Mouse (Mus musculus) megakaryocyte, embryonic 14.5 days (primary cell): Measurements from ENCODE around the gene Pcare.

Experiments used
- FLI1 ChIP-seq: IDR thresholded peaks from 2 replicates; pipeline ENCODE4 v1.6.1; 2012; ENCODE audit warnings: low read length, inconsistent platforms, mixed read lengths
- GATA1 ChIP-seq: IDR thresholded peaks from 3 replicates; pipeline ENCODE4 v1.6.1; 2012; ENCODE audit warnings: mixed read lengths, low read length, inconsistent platforms, borderline replicate concordance

GRCm38 (mm10) chr17:71698619-71698956 lies 54.1 kb downstream of the Pcare start:
- TF ChIP-seq GATA1 (no peak), FLI1 (no peak)
